ENCODE assay signal across 7 mouse cellular contexts in the genomic region with DNA sequence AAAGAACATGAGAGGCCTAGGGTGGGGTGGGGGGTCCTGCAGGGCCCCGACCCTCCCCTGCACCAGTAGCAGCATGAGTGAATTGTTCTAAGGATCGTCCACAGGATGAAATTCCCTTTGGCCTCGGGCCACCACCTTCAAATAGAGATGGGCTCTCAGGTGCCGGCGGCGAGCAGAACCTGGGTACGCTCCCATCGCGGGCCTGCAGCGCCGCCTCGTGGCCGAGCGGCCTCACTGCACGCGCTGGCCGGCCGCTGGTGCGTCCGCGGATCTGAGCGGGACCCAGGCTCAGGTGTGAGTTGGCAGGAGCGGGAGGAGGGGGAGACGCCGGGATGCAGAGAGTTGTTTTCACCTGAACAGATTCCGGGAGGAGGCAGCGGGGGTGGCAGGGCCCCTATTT. TPM values are rescaled to one million over a fixed set of nuclear protein-coding genes. Genes with fewer than 3 reads are reported as not detected.
A peak's percentile ranks its signal among the peaks of the same experiment; 100 is the strongest.
DNase-seq lines count a peak whose midpoint lies in the region; TF ChIP-seq lines count a peak whose summit lies in the region.

No protein-coding gene starts in this region.

- H3K27me3 ChIP-seq in ES-Bruce4 (ENCODE audit: control insufficient read depth, insufficient read depth, low read length, poor library complexity, severe bottlenecking) = no peaks in the 10 kb centered on the region
- peaks cover 62% of the 10 kb centered on the region for H3K27me3 ChIP-seq in hindbrain, embryonic 10.5 days (ENCODE audit: insufficient read depth, poor library complexity, severe bottlenecking)

- peak; percentile 17 for DNase-seq in adipocyte (ENCODE audit: low spot score)
- DNase-seq in embryo, embryonic 11.5 days (ENCODE audit: low read depth, low spot score) = peak; percentile 42
- DNase-seq in hindbrain, embryonic 10.5 days (ENCODE audit: low spot score) = peak; percentile 73
- DNase-seq in layer of hippocampus, postnatal 36 days = peak; percentile 23 to 31
- DNase-seq in mesoderm, embryonic 11.5 days (ENCODE audit: low read depth, low spot score) = peak; percentile 66
- DNase-seq in skeletal muscle tissue, adult 2 months (ENCODE audit: low read depth, low spot score) = peak; percentile 15

- H3K9ac ChIP-seq in ES-Bruce4 (ENCODE audit: low read depth, poor library complexity, severe bottlenecking) = no peak overlapping the region

- H3K36me3 ChIP-seq in ES-Bruce4 (ENCODE audit: control insufficient read depth, insufficient read depth, low read length, poor library complexity, severe bottlenecking) = no peaks in the 10 kb centered on the region
- no peaks in the 10 kb centered on the region for H3K36me3 ChIP-seq in hindbrain, embryonic 10.5 days

- H3K9me3 ChIP-seq in ES-Bruce4 (replicated peaks; ENCODE audit: control insufficient read depth, insufficient read depth, low read length, poor library complexity, severe bottlenecking) = no peaks in the 10 kb centered on the region
- 0 out of 2 replicates have a peak, but pooled peaks cover under 1% of the 10 kb centered on the region for H3K9me3 ChIP-seq in hindbrain, embryonic 10.5 days

- WGBS in hindbrain, embryonic 10.5 days = under 1% methylated on average over 27 of the region's 27 CpGs

- H3K4me1 ChIP-seq in ES-Bruce4 (ENCODE audit: control insufficient read depth, insufficient read depth, low read length) = no peaks in the 10 kb centered on the region
- peaks cover 43% of the 10 kb centered on the region for H3K4me1 ChIP-seq in hindbrain, embryonic 10.5 days (replicated peaks)

- no peak overlapping the region for H3K27ac ChIP-seq in ES-Bruce4 (ENCODE audit: insufficient read depth, low read length)
- no peak overlapping the region; the same call in 1 of the 2 replicates for H3K27ac ChIP-seq in hindbrain, embryonic 10.5 days

- TF ChIP-seq CTCF in ES-Bruce4 (IDR thresholded peaks at IDR 0.05; ENCODE audit: low read depth, low read length) = peak; percentile 82

- no peak for TF ChIP-seq POLR2A in ES-Bruce4 (IDR thresholded peaks at IDR 0.05; ENCODE audit: insufficient read depth, low read length)

- TF ChIP-seq EP300 in ES-Bruce4 (IDR thresholded peaks at IDR 0.05; ENCODE audit: insufficient read depth, low read depth, low read length) = no peak

- H3K4me3 ChIP-seq in ES-Bruce4 (ENCODE audit: low read depth, low read length) = no peak overlapping the region
- H3K4me3 ChIP-seq in hindbrain, embryonic 10.5 days = peak overlapping the region; percentile 28; the same call in 1 of the 2 replicates

RNA-seq across cellular contexts. Expression of gene Grm4, which starts 0.6 kb away (rescaled TPM):
- 0.49 and 0.63 TPM in 2 replicates for polyA plus RNA-seq in ES-Bruce4 (2011; ENCODE audit: insufficient read depth, insufficient read length, low read depth, missing spikeins)
- polyA plus RNA-seq in hindbrain, embryonic 10.5 days (2016; fragmentation: Nextera tagmentation; extraction: Ambion mirVana) = 2.2 and 4.2 TPM in 2 replicates
- total RNA-seq in layer of hippocampus, postnatal 36 days (2021) = 1 to 10 TPM; 8.9 to 9.6 TPM

RNA-seq across cellular contexts. Expression of gene Hmga1, which starts 35.7 kb away (rescaled TPM):
- polyA plus RNA-seq in ES-Bruce4 (2011; ENCODE audit: insufficient read depth, insufficient read length, low read depth, missing spikeins) = 933 and 989 TPM in 2 replicates
- 541 and 748 TPM in 2 replicates for polyA plus RNA-seq in hindbrain, embryonic 10.5 days (2016; fragmentation: Nextera tagmentation; extraction: Ambion mirVana)
- total RNA-seq in layer of hippocampus, postnatal 36 days (2021) = 10 to 100 TPM; 35.2 to 36.0 TPM

RNA-seq across cellular contexts. Expression of gene AI413582, which starts 45.0 kb away (rescaled TPM):
- 14.4 and 16.8 TPM in 2 replicates for polyA plus RNA-seq in ES-Bruce4 (2011; ENCODE audit: insufficient read depth, insufficient read length, low read depth, missing spikeins)
- 19.1 and 23.9 TPM in 2 replicates for polyA plus RNA-seq in hindbrain, embryonic 10.5 days (2016; fragmentation: Nextera tagmentation; extraction: Ambion mirVana)
- total RNA-seq in layer of hippocampus, postnatal 36 days (2021) = 10 to 100 TPM; 62.6 to 63.9 TPM

Comparison
In these comparisons a context has a peak if more than half of its experiments do, and no peak if none do; other contexts are left out.
1. DNase-seq: peak in every context shown above with its lines; median percentile 73 in hindbrain, embryonic 10.5 days; 66 in mesoderm, embryonic 11.5 days; 42 in embryo, embryonic 11.5 days; 27 in layer of hippocampus, postnatal 36 days; 17 in adipocyte; 15 in skeletal muscle tissue, adult 2 months.